Mouse (Mus musculus) kidney, embryonic 15.5 days (tissue): ENCODE results near the gene Olfr9. TPM values are rescaled to one million over a fixed set of nuclear protein-coding genes. Genes with fewer than 3 reads are reported as not detected.
A peak's percentile ranks its signal among the peaks of the same experiment; 100 is the strongest.
"Not testable (repeated sequence)": the region's sequence is repeated elsewhere in the genome, so short reads cannot be mapped to it uniquely, and the experiment has no call there.

ENCODE experiments used
- ATAC-seq: fragments of 200-750 bp; cut with Nextera tagmentation; replicated peaks from 2 replicates; pipeline ENCODE4 v1.8.0; 2017; ENCODE audit warnings: moderate TSS enrichment; ENCODE audit not compliant: low FRiP score
- H3K27ac ChIP-seq: fragments of 300-500 bp; sonication (generic); 2 replicates; pipeline ENCODE4 v1.5.1; 2015; ENCODE audit warnings: mild to moderate bottlenecking, inconsistent platforms
- H3K27me3 ChIP-seq: fragments of 300-500 bp; sonication (generic); 2 replicates; pipeline ENCODE4 v1.6.1; 2015; ENCODE audit warnings: inconsistent platforms
- H3K36me3 ChIP-seq: fragments of 300-500 bp; sonication (generic); 2 replicates; pipeline ENCODE4 v1.6.1; 2015; ENCODE audit warnings: inconsistent platforms
- H3K4me1 ChIP-seq: fragments of 300-500 bp; sonication (generic); 2 replicates; pipeline ENCODE4 v1.6.1; 2015; ENCODE audit warnings: inconsistent platforms
- H3K4me2 ChIP-seq: fragments of 300-500 bp; sonication (generic); 2 replicates; pipeline ENCODE4 v1.6.1; 2015; ENCODE audit warnings: moderate library complexity, mild to moderate bottlenecking, inconsistent platforms
- H3K4me3 ChIP-seq: fragments of 300-500 bp; sonication (generic); replicated peaks from 2 replicates; pipeline ENCODE4 v1.5.1; 2015; ENCODE audit warnings: mild to moderate bottlenecking, inconsistent platforms
- H3K9ac ChIP-seq: fragments of 300-500 bp; sonication (generic); 2 replicates; pipeline ENCODE4 v1.6.1; 2015; ENCODE audit warnings: mild to moderate bottlenecking, inconsistent platforms
- H3K9me3 ChIP-seq: fragments of 300-500 bp; sonication (generic); replicated peaks from 2 replicates; pipeline ENCODE4 v1.6.1; 2016; ENCODE audit warnings: inconsistent platforms
- WGBS: fragments of 180-500 bp; shearing (Covaris S2); methylation state at CpG from one replicate; pipeline ENCODE4 v1.1.7; 2015; ENCODE audit warnings: mixed read lengths; 5-methylcytosine and 5-hydroxymethylcytosine counted together
- polyA plus RNA-seq: library from polyadenylated mRNA; unstranded; fragments of >200 nt; fragmentation: Nextera tagmentation; extraction: Ambion mirVana; gene quantifications from 2 replicates; pipeline ENCODE4 v1.2.1, GENCODE M21; 2015

The Olfr9 gene
- polyA plus RNA-seq, 1 experiment from 2014 or later, result not detected

GRCm38 (mm10) chr10:129011511-129011910 lies 22.3 kb downstream of the Olfr9 start:
- not testable (repeated sequence) for H3K9ac ChIP-seq, H3K36me3 ChIP-seq, H3K27ac ChIP-seq, H3K27me3 ChIP-seq, H3K9me3 ChIP-seq, H3K4me2 ChIP-seq, H3K4me1 ChIP-seq, H3K4me3 ChIP-seq
- 0 out of 2 replicates have a peak, but pooled peaks have one; percentile 29 for ATAC-seq
- WGBS, result 58% methylated on average over 2 of the region's 5 CpGs

GRCm38 (mm10) chr10:129014477-129014876 lies 25.2 kb downstream of the Olfr9 start:
- Histone ChIP-seq H3K27ac (no peak overlapping the region), H3K4me3 (no peak overlapping the region), H3K4me1 (no peaks in the 10 kb centered on the region), H3K9ac (no peak overlapping the region), H3K27me3 (no peaks in the 10 kb centered on the region), H3K4me2 (no peak overlapping the region), H3K9me3 (no peaks in the 10 kb centered on the region), H3K36me3 (no peaks in the 10 kb centered on the region)
- ATAC-seq, result no peak

- no peaks in the 10 kb centered on the region for H3K27me3 ChIP-seq
- no peak overlapping the region for H3K4me2 ChIP-seq
- no peaks in the 10 kb centered on the region for H3K9me3 ChIP-seq
- H3K4me3 ChIP-seq, result no peak overlapping the region
- H3K36me3 ChIP-seq, result no peaks in the 10 kb centered on the region
- H3K9ac ChIP-seq, result no peak overlapping the region
- 0 out of 2 replicates have a peak, but pooled peaks have one; percentile 12 for ATAC-seq
- no peaks in the 10 kb centered on the region for H3K4me1 ChIP-seq
- no peak overlapping the region for H3K27ac ChIP-seq
These were observed 34.1 kb downstream of the Olfr9 start for GRCm38 (mm10) chr10:129023319-129023718.

- Histone ChIP-seq H3K4me1 (no peaks in the 10 kb centered on the region), H3K27ac (no peak overlapping the region), H3K9ac (no peak overlapping the region), H3K4me2 (no peak overlapping the region), H3K9me3 (no peaks in the 10 kb centered on the region), H3K27me3 (no peaks in the 10 kb centered on the region), H3K4me3 (no peak overlapping the region), H3K36me3 (no peaks in the 10 kb centered on the region)
- 59% methylated on average over 3 of the region's 3 CpGs for WGBS
- peak; percentile 73; the same call in 1 of the 2 replicates for ATAC-seq
These were observed 36.9 kb downstream of the Olfr9 start for GRCm38 (mm10) chr10:129026018-129026662.

GRCm38 (mm10) chr10:129028343-129028742 lies 39.1 kb downstream of the Olfr9 start:
- Histone ChIP-seq H3K27me3 (no peaks in the 10 kb centered on the region), H3K4me3 (no peak overlapping the region), H3K4me1 (no peaks in the 10 kb centered on the region), H3K27ac (no peak overlapping the region), H3K4me2 (no peak overlapping the region), H3K9ac (no peak overlapping the region), H3K36me3 (no peaks in the 10 kb centered on the region), H3K9me3 (no peaks in the 10 kb centered on the region)
- peak; percentile 63 for ATAC-seq
- 23% methylated on average over 2 of the region's 2 CpGs for WGBS

- Histone ChIP-seq H3K4me2 (no peak within 1 kb of the TSS), H3K4me1 (no peaks in the 10 kb centered on the region), H3K4me3 (no peak within 1 kb of the TSS), H3K36me3 (no peaks in the 10 kb centered on the region), H3K27me3 (no peaks in the 10 kb centered on the region), H3K9me3 (no peaks in the 10 kb centered on the region), H3K9ac (no peak within 1 kb of the TSS), H3K27ac (no peak within 1 kb of the TSS)
- ATAC-seq, result no peak
- 83% methylated on average over 3 of the region's 3 CpGs for WGBS
These were observed 50.6 kb downstream of the Olfr9 start, which contains the start of gene Olfr764-ps1 for GRCm38 (mm10) chr10:129039796-129040195. TSS of gene Olfr764-ps1 (minus strand) at chr10:129039896.

Other genes starting within 250 kb of the Olfr9 start
- gene Dgka, start 244.6 kb upstream of the Olfr9 start, polyA plus RNA-seq, result 5.9 and 6.0 TPM in 2 replicates
- gene Pym1, start 241.5 kb upstream of the Olfr9 start, polyA plus RNA-seq, result 40.2 and 41.4 TPM in 2 replicates
- gene Mmp19, start 198.5 kb upstream of the Olfr9 start, polyA plus RNA-seq, result 0.73 and 1.6 TPM in 2 replicates
- 54.0 and 56.0 TPM in 2 replicates for gene Dnajc14, start 185.4 kb upstream of the Olfr9 start, polyA plus RNA-seq
- gene Tmem198b, start 185.1 kb upstream of the Olfr9 start, polyA plus RNA-seq, result 16.7 and 20.6 TPM in 2 replicates
- gene Sarnp, start 172.1 kb upstream of the Olfr9 start, polyA plus RNA-seq, result 208 and 213 TPM in 2 replicates
- gene Ormdl2, start 167.8 kb upstream of the Olfr9 start, polyA plus RNA-seq, result 80.9 and 83.4 TPM in 2 replicates
- 7.2 and 8.7 TPM in 2 replicates for gene Gdf11, start 97.7 kb upstream of the Olfr9 start, polyA plus RNA-seq
- 671 and 731 TPM in 2 replicates for gene Cd63, start 88.4 kb upstream of the Olfr9 start, polyA plus RNA-seq
- 15.3 and 18.8 TPM in 2 replicates for gene Rdh5, start 66.5 kb upstream of the Olfr9 start, polyA plus RNA-seq
- 220 and 231 TPM in 2 replicates for gene Bloc1s1, start 65.4 kb upstream of the Olfr9 start, polyA plus RNA-seq
- 3.6 and 4.2 TPM in 2 replicates for gene Itga7, start 55.6 kb upstream of the Olfr9 start, polyA plus RNA-seq
- 5.6 and 6.4 TPM in 2 replicates for gene Mettl7b, start 28.4 kb upstream of the Olfr9 start, polyA plus RNA-seq
- gene Olfr763, start 21.4 kb downstream of the Olfr9 start, polyA plus RNA-seq, result not detected in 2 replicates
- gene Olfr764-ps1, start 50.5 kb downstream of the Olfr9 start, polyA plus RNA-seq, result not detected in 2 replicates
- not detected in 2 replicates for gene Olfr765, start 60.6 kb downstream of the Olfr9 start, polyA plus RNA-seq
- not detected in 2 replicates for gene Olfr766-ps1, start 79.5 kb downstream of the Olfr9 start, polyA plus RNA-seq
- not detected in 2 replicates for gene Olfr767, start 93.5 kb downstream of the Olfr9 start, polyA plus RNA-seq
- gene Olfr768, start 109.9 kb downstream of the Olfr9 start, polyA plus RNA-seq, result not detected in 2 replicates
- gene Olfr769, start 128.4 kb downstream of the Olfr9 start, polyA plus RNA-seq, result not detected in 2 replicates
- gene Olfr770, start 149.6 kb downstream of the Olfr9 start, polyA plus RNA-seq, result not detected in 2 replicates
- gene Olfr771, start 175.3 kb downstream of the Olfr9 start, polyA plus RNA-seq, result not detected in 2 replicates
- not detected in 2 replicates for gene Olfr772, start 188.5 kb downstream of the Olfr9 start, polyA plus RNA-seq
- not detected in 2 replicates for gene Olfr773, start 198.0 kb downstream of the Olfr9 start, polyA plus RNA-seq
- not detected in 2 replicates for gene Olfr774, start 246.8 kb downstream of the Olfr9 start, polyA plus RNA-seq